Mouse (Mus musculus): ENCODE measurements at regions not wholly inside any gene's neighbourhood (a gene's known extent, or its start where the extent isn't known, plus 50 kb on each side); places are given as distances from the start of the nearest gene placed in this dataset.
A peak's percentile ranks its signal among the peaks of the same experiment; 100 is the strongest.

GRCm38 (mm10) chr1:136694983-136695382 lies 70.3 kb downstream of the Zfp281 start:
- peaks cover 17% of the 10 kb centered on the region; the same call in 1 of the 2 replicates for H3K4me1 ChIP-seq (ENCODE audit: control insufficient read depth, insufficient read depth, low read length)
- no peak for ATAC-seq
- no peak overlapping the region for H3K4me2 ChIP-seq (ENCODE audit: low read depth, low read length)
- no peak overlapping the region for H3K27ac ChIP-seq (ENCODE audit: low read length)
- WGBS = 59% methylated on average over 7 of the region's 7 CpGs
- H3K27me3 ChIP-seq (replicated peaks; ENCODE audit: control insufficient read depth, insufficient read depth, low read length) = no peaks in the 10 kb centered on the region
- H3K9me3 ChIP-seq (ENCODE audit: control insufficient read depth, low read length) = no peaks in the 10 kb centered on the region
- H3K9ac ChIP-seq (ENCODE audit: low read depth, low read length) = no peak overlapping the region
- no peaks in the 10 kb centered on the region for H3K36me3 ChIP-seq (ENCODE audit: control insufficient read depth, insufficient read depth, low read length)
- H3K4me3 ChIP-seq (ENCODE audit: low read length) = no peak overlapping the region

- Histone ChIP-seq H3K4me1 (ENCODE audit: control insufficient read depth, insufficient read depth, low read length) (peaks cover 17% of the 10 kb centered on the region; the same call in 1 of the 2 replicates), H3K27ac (ENCODE audit: low read length) (no peak overlapping the region), H3K4me2 (ENCODE audit: low read depth, low read length) (peak overlapping the region; percentile 28; the same call in 1 of the 2 replicates), H3K9me3 (ENCODE audit: control insufficient read depth, low read length) (no peaks in the 10 kb centered on the region), H3K36me3 (ENCODE audit: control insufficient read depth, insufficient read depth, low read length) (no peaks in the 10 kb centered on the region), H3K27me3 (replicated peaks; ENCODE audit: control insufficient read depth, insufficient read depth, low read length) (no peaks in the 10 kb centered on the region), H3K4me3 (ENCODE audit: low read length) (no peak overlapping the region), H3K9ac (ENCODE audit: low read depth, low read length) (peak overlapping the region; percentile 16; the same call in 1 of the 2 replicates)
- WGBS = 24% methylated on average over 19 of the region's 19 CpGs
- ATAC-seq = no peak
These were observed 71.5 kb downstream of the Zfp281 start for GRCm38 (mm10) chr1:136696077-136696641.

GRCm38 (mm10) chr1:136698454-136699152 lies 73.9 kb downstream of the Zfp281 start:
- no peak for ATAC-seq
- 28% methylated on average over 9 of the region's 9 CpGs for WGBS
- no peak overlapping the region for H3K9ac ChIP-seq (ENCODE audit: low read depth, low read length)
- H3K9me3 ChIP-seq (ENCODE audit: control insufficient read depth, low read length) = no peaks in the 10 kb centered on the region
- peaks cover 15% of the 10 kb centered on the region; the same call in 1 of the 2 replicates for H3K4me1 ChIP-seq (ENCODE audit: control insufficient read depth, insufficient read depth, low read length)
- H3K36me3 ChIP-seq (ENCODE audit: control insufficient read depth, insufficient read depth, low read length) = no peaks in the 10 kb centered on the region
- no peak overlapping the region for H3K4me3 ChIP-seq (ENCODE audit: low read length)
- H3K4me2 ChIP-seq (ENCODE audit: low read depth, low read length) = no peak overlapping the region
- H3K27ac ChIP-seq (ENCODE audit: low read length) = no peak overlapping the region
- H3K27me3 ChIP-seq (replicated peaks; ENCODE audit: control insufficient read depth, insufficient read depth, low read length) = no peaks in the 10 kb centered on the region

- WGBS = 72% methylated on average over 7 of the region's 7 CpGs
- Histone ChIP-seq H3K4me2 (ENCODE audit: low read depth, low read length) (no peak overlapping the region), H3K4me3 (ENCODE audit: low read length) (no peak overlapping the region), H3K4me1 (ENCODE audit: control insufficient read depth, insufficient read depth, low read length) (peaks cover 15% of the 10 kb centered on the region; the same call in 1 of the 2 replicates), H3K27ac (ENCODE audit: low read length) (no peak overlapping the region), H3K9me3 (ENCODE audit: control insufficient read depth, low read length) (no peaks in the 10 kb centered on the region), H3K9ac (ENCODE audit: low read depth, low read length) (no peak overlapping the region), H3K27me3 (replicated peaks; ENCODE audit: control insufficient read depth, insufficient read depth, low read length) (no peaks in the 10 kb centered on the region), H3K36me3 (ENCODE audit: control insufficient read depth, insufficient read depth, low read length) (no peaks in the 10 kb centered on the region)
- no peak for ATAC-seq
These were observed 74.4 kb downstream of the Zfp281 start for GRCm38 (mm10) chr1:136699153-136699524.

- Histone ChIP-seq H3K9me3 (ENCODE audit: control insufficient read depth, low read length) (no peaks in the 10 kb centered on the region), H3K27me3 (replicated peaks; ENCODE audit: control insufficient read depth, insufficient read depth, low read length) (no peaks in the 10 kb centered on the region), H3K4me2 (ENCODE audit: low read depth, low read length) (no peak overlapping the region), H3K36me3 (ENCODE audit: control insufficient read depth, insufficient read depth, low read length) (no peaks in the 10 kb centered on the region), H3K4me1 (ENCODE audit: control insufficient read depth, insufficient read depth, low read length) (peaks cover 15% of the 10 kb centered on the region; the same call in 1 of the 2 replicates), H3K4me3 (ENCODE audit: low read length) (no peak overlapping the region), H3K9ac (ENCODE audit: low read depth, low read length) (no peak overlapping the region), H3K27ac (ENCODE audit: low read length) (no peak overlapping the region)
- WGBS = 79% methylated on average over 8 of the region's 8 CpGs
- ATAC-seq = no peak
These were observed 74.9 kb downstream of the Zfp281 start for GRCm38 (mm10) chr1:136699571-136699970.

- Histone ChIP-seq H3K27ac (ENCODE audit: low read length) (no peak overlapping the region), H3K9ac (ENCODE audit: low read depth, low read length) (no peak overlapping the region), H3K4me1 (ENCODE audit: control insufficient read depth, insufficient read depth, low read length) (no peaks in the 10 kb centered on the region), H3K27me3 (replicated peaks; ENCODE audit: control insufficient read depth, insufficient read depth, low read length) (no peaks in the 10 kb centered on the region), H3K9me3 (ENCODE audit: control insufficient read depth, low read length) (no peaks in the 10 kb centered on the region), H3K4me3 (ENCODE audit: low read length) (no peak overlapping the region), H3K4me2 (ENCODE audit: low read depth, low read length) (no peak overlapping the region), H3K36me3 (ENCODE audit: control insufficient read depth, insufficient read depth, low read length) (no peaks in the 10 kb centered on the region)
- 90% methylated on average over 5 of the region's 5 CpGs for WGBS
- no peak for ATAC-seq
These were observed 79.4 kb downstream of the Zfp281 start for GRCm38 (mm10) chr1:136704139-136704538.

GRCm38 (mm10) chr1:136706509-136706908 lies 81.8 kb downstream of the Zfp281 start:
- H3K36me3 ChIP-seq (ENCODE audit: control insufficient read depth, insufficient read depth, low read length) = no peaks in the 10 kb centered on the region
- no peak overlapping the region for H3K9ac ChIP-seq (ENCODE audit: low read depth, low read length)
- no peaks in the 10 kb centered on the region for H3K9me3 ChIP-seq (ENCODE audit: control insufficient read depth, low read length)
- no peak overlapping the region for H3K27ac ChIP-seq (ENCODE audit: low read length)
- H3K4me3 ChIP-seq (ENCODE audit: low read length) = no peak overlapping the region
- 67% methylated on average over 8 of the region's 8 CpGs for WGBS
- ATAC-seq = no peak
- H3K27me3 ChIP-seq (replicated peaks; ENCODE audit: control insufficient read depth, insufficient read depth, low read length) = no peaks in the 10 kb centered on the region
- no peaks in the 10 kb centered on the region for H3K4me1 ChIP-seq (ENCODE audit: control insufficient read depth, insufficient read depth, low read length)
- no peak overlapping the region for H3K4me2 ChIP-seq (ENCODE audit: low read depth, low read length)

- Histone ChIP-seq H3K27me3 (replicated peaks; ENCODE audit: control insufficient read depth, insufficient read depth, low read length) (no peaks in the 10 kb centered on the region), H3K9me3 (ENCODE audit: control insufficient read depth, low read length) (no peaks in the 10 kb centered on the region), H3K4me1 (ENCODE audit: control insufficient read depth, insufficient read depth, low read length) (no peaks in the 10 kb centered on the region), H3K4me2 (ENCODE audit: low read depth, low read length) (no peak overlapping the region), H3K27ac (ENCODE audit: low read length) (no peak overlapping the region), H3K4me3 (ENCODE audit: low read length) (no peak overlapping the region), H3K9ac (ENCODE audit: low read depth, low read length) (no peak overlapping the region), H3K36me3 (ENCODE audit: control insufficient read depth, insufficient read depth, low read length) (no peaks in the 10 kb centered on the region)
- ATAC-seq = no peak
- WGBS = 88% methylated on average over 8 of the region's 8 CpGs
These were observed 82.7 kb downstream of the Zfp281 start for GRCm38 (mm10) chr1:136707394-136707793.

GRCm38 (mm10) chr1:136707866-136708265 lies 83.2 kb downstream of the Zfp281 start:
- ATAC-seq = no peak
- Histone ChIP-seq H3K4me2 (ENCODE audit: low read depth, low read length) (no peak overlapping the region), H3K36me3 (ENCODE audit: control insufficient read depth, insufficient read depth, low read length) (no peaks in the 10 kb centered on the region), H3K9ac (ENCODE audit: low read depth, low read length) (no peak overlapping the region), H3K9me3 (ENCODE audit: control insufficient read depth, low read length) (no peaks in the 10 kb centered on the region), H3K4me3 (ENCODE audit: low read length) (no peak overlapping the region), H3K27ac (ENCODE audit: low read length) (no peak overlapping the region), H3K27me3 (replicated peaks; ENCODE audit: control insufficient read depth, insufficient read depth, low read length) (no peaks in the 10 kb centered on the region), H3K4me1 (ENCODE audit: control insufficient read depth, insufficient read depth, low read length) (no peaks in the 10 kb centered on the region)
- WGBS = 89% methylated on average over 12 of the region's 12 CpGs
